Mouse (Mus musculus): ENCODE measurements around the gene Ecpas. TPM values are rescaled to one million over a fixed set of nuclear protein-coding genes. Genes with fewer than 3 reads are reported as not detected.

Ecpas gene
- 9.7 and 12.0 TPM in 2 replicates for polyA plus RNA-seq (2021; fragmentation: Nextera tagmentation)
- long read RNA-seq, experiment 1, partial matches to known transcripts, result 32 of 35 reads
- long read RNA-seq, experiment 1, other reads (novel, unspliced or antisense), result 3 of 35 reads
- long read RNA-seq, experiment 2, full-length matches to known transcripts, result 13 of 110 reads
- long read RNA-seq, experiment 2, partial matches to known transcripts, result 46 of 110 reads
- long read RNA-seq, experiment 2, other reads (novel, unspliced or antisense), result 51 of 110 reads

DNA sequence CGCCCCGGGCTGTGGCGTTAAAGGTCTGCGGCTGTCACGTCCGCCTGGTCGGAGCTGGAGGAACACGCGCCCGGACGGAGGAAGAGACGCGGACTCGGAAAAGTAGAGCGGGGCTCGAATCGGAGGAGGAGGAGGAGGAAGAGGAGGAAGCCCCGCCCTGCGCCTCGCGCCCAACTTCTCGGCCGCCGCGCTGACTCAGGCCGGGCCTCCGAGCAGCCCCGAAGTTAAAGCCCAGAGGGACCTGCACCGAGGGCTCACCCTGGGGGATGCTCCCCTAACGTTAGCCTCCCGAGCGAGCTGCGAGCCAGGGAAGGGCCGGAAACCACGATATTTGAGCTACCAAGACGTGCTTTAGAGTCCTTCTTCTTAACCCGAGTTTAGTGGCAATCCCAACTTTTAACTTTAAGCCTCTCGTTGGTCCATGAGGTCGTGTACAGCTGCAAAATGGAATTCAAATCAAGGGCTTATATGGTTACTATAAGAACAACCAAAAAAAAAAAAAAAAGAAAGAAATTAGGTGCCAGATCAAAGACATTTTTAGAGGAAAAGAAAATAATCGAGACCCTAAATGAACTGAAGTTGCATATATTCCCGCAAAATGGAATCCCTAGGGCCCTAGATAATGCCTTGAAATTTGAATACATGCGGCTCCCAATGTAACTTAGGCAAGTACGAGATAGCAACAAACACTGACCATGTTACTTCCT is at the start of gene Ecpas:
TSS of gene Ecpas (minus strand) at position 121 of the 707 bp plus-strand sequence.

DNA sequence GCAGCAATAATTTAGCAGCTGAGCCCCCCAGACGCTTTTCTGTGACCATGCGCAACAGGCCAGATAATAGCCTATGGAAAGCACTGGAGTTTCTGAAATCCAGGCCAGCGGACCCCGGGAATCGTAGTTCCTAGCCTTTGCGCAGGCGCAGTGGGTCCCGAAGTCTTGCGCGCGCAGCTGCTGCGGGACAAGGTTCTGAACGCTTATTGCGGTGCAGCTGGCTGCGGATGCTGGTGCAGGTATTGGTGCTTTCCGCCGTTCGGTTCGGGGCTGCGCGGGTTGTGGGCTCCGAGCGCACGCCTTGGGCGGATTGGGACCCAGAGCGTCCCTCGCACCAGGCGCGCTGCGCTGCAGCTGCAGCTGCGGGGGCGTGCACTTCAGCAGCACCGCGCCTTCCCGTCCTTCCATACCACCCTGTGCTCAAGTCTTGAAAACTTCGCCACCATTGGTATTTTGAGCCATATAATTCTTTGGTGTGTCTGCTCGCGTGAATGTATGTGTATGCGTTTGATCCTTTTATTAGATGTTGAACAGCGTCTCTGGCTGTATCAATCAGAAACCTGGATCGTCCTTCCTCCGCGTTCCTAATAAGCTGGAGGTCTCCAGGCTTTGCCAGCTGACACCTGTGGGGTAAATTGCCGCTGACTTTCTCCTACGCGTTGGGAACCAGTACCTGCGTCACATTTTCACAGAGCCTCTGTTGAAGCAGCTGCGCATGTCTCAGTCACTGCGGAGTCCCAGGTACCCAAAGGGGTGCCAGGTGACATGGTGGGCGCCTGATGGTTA is 31.1 kb upstream of the Ecpas start, which contains the start of gene Zkscan16:
TSS of gene Zkscan16 (plus strand) at position 209 of the 786 bp plus-strand sequence.

DNA sequence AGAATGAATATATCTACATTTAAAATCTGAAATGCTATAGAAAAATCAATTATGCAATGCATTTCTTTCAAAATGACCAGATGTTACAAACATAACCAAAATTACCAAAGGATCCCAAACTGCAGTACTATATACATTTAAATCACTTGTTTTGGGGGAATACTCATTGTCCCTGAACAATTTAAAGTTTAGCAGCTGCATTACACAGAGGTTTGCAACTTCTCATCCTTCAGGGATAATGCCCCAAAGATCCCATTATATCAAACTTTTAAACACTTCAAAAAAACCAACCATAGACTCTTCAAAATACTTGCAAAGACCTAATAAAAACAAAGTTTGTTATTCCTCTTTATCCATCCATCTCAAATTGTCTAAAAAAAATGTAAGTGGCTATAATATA is 124.9 kb downstream of the Ecpas start, which contains the start of gene Olfr267:
TSS of gene Olfr267 (minus strand) at position 101 of the 400 bp plus-strand sequence.

Other genes starting within 250 kb of the Ecpas start
- not detected in 2 replicates for gene Olfr267, start 125.0 kb downstream of the Ecpas start, polyA plus RNA-seq (2021; fragmentation: Nextera tagmentation)
- 5.1 and 8.6 TPM in 2 replicates for gene Zkscan16, start 30.9 kb upstream of the Ecpas start, polyA plus RNA-seq (2021; fragmentation: Nextera tagmentation)
- 2.3 and 2.8 TPM in 2 replicates for gene Ptgr1, start 74.4 kb upstream of the Ecpas start, polyA plus RNA-seq (2021; fragmentation: Nextera tagmentation)
- gene Dnajc25, start 82.3 kb upstream of the Ecpas start, polyA plus RNA-seq (2021; fragmentation: Nextera tagmentation), result 3.0 and 3.7 TPM in 2 replicates
- gene Gm20503, start 90.5 kb upstream of the Ecpas start, polyA plus RNA-seq (2021; fragmentation: Nextera tagmentation), result 1.0 and 1.9 TPM in 2 replicates
- 190 and 221 TPM in 2 replicates for gene Gng10, start 122.3 kb upstream of the Ecpas start, polyA plus RNA-seq (2021; fragmentation: Nextera tagmentation)
- not detected in 2 replicates for gene AI481877, start 226.2 kb upstream of the Ecpas start, polyA plus RNA-seq (2021; fragmentation: Nextera tagmentation)

All from layer of hippocampus, adult 6 months (tissue).